Mouse (Mus musculus) embryonic fibroblast, embryonic 13.5 days (primary cell): ENCODE measurements around the gene Frmd6. TPM values are rescaled to one million over a fixed set of nuclear protein-coding genes. Genes with fewer than 3 reads are reported as not detected.
A peak's percentile ranks its signal among the peaks of the same experiment; 100 is the strongest.

Experiments used
- H3K27ac ChIP-seq: 2 replicates; pipeline ENCODE4 v1.5.1; 2012; ENCODE audit warnings: low read length, control low read depth, inconsistent platforms; ENCODE audit not compliant: insufficient read depth
- H3K4me1 ChIP-seq: 2 replicates; pipeline ENCODE4 v1.6.1; 2011; ENCODE audit warnings: low read length; ENCODE audit not compliant: control insufficient read depth, insufficient read depth
- H3K4me3 ChIP-seq: 2 replicates; pipeline ENCODE4 v1.5.1; 2011; ENCODE audit warnings: mild to moderate bottlenecking, control low read depth, low read length; ENCODE audit not compliant: insufficient read depth
- CTCF ChIP-seq: IDR thresholded peaks from 2 replicates; pipeline ENCODE4 v1.5.1; 2011; ENCODE audit warnings: mild to moderate bottlenecking, control low read depth, low read length, moderate library complexity, borderline replicate concordance; ENCODE audit not compliant: insufficient read depth
- POLR2A ChIP-seq: IDR thresholded peaks from 2 replicates; pipeline ENCODE4 v1.6.1; 2011; ENCODE audit warnings: low read depth, mild to moderate bottlenecking, control low read depth, low read length, moderate library complexity
- polyA plus RNA-seq: library from polyadenylated mRNA; stranded (reverse); fragments of >200 nt; gene quantifications from 2 replicates; pipeline ENCODE4 v1.2.4, GENCODE M21; 2011; ENCODE audit warnings: low read depth; ENCODE audit not compliant: missing spikeins, insufficient read length

The Frmd6 gene
- 113 and 137 TPM in 2 replicates for polyA plus RNA-seq

DNA sequence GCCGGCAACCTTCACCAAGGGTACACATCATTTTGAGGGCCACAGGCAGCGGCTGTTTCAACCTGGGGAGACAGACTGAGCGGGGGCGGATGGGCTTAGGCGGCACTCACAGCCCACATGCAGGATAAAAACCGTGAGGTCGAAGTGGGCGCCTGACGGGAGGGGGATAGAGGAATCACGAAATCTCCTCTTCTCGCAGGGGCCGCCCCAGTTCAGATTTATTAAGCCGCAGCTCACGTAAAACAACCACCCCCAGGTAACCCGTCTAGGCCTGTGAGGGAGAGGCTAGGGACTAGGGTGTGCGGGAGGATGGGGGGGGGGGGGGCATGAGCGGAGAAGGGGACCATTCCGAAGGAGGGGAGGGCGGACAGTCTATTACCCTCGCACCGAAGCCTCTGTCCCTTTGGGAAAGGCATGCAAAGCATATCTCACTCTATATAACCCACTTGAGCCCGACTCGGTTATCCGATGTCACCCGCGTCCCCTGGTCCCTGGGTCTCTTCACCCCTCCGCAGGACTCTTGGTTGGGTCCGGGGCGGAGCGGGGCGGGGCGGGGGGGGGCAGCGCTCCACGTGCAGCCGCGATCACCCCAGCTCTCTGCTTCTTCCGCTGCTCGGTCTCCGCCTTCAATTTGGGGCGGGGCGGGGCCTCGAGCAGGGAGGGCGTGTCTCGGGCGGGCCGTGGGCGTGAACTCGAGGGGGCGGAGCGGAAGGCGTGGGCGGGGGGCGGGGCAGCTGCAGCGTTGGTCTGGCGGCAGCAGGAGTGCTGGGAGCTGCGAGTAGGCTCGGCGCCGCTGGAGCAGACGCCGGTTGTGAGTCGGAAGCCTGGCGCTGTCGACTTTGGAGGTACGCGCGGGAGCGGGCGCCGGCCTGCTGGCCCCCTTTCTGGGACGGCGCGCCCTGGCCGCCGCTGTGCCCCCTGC lies at the start of gene Frmd6:
TSS of gene Frmd6 (plus strand) at position 786 of the 922 bp plus-strand sequence.
- H3K4me1 ChIP-seq = peaks cover 5% of the 10 kb centered on the region
- H3K27ac ChIP-seq = peak within 1 kb of the TSS; percentile 90
- peak within 1 kb of the TSS; percentile 93 for H3K4me3 ChIP-seq
- TF ChIP-seq CTCF (no peak), POLR2A (peak; percentile 97)

DNA sequence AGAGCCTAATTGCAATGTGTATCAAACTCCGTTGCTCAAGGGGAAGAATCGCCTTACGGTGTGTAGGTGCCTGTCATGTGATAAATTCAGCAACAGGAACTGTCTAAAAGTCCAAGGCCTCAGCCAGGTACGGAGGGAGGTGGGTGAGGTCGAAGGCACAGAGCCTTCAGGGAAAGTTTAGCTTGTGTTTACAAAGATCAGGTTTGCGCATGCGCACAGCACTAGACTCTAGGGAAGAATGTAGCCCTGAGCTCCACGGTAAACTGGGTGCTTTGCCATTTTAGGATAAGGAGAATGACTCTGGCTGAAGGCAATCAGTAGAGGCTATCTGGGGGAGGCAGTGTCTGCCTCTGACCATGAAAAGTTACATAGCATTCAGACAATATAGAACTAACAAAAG lies 49.7 kb upstream of the Frmd6 start:
- Histone ChIP-seq H3K27ac (no peak overlapping the region), H3K4me3 (no peak overlapping the region), H3K4me1 (peaks cover 3% of the 10 kb centered on the region)
- TF ChIP-seq CTCF (no peak), POLR2A (no peak)

DNA sequence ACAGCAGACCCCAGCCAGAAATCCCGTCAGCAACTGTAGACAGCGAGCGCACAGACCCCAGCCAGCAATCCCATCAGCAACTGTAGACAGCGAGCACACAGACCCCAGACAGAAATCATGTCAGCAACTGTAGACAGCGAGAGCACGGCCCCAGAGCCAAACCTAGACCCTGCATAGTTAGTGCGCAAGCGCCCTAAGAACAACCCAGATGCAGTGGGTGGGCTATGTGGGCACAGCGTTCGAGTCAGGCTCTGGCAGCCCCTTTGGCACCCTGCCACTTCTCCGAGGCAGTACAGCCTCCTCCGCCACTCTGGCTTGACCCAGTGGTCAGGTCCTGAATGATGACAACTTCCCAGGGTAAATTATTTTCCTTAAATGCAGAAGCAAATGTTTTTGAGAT lies 48.6 kb upstream of the Frmd6 start:
- TF ChIP-seq CTCF (no peak), POLR2A (no peak)
- Histone ChIP-seq H3K4me1 (peaks cover 3% of the 10 kb centered on the region), H3K4me3 (no peak overlapping the region), H3K27ac (no peak overlapping the region)

GRCm38 (mm10) chr12:70777466-70777865 lies 47.8 kb upstream of the Frmd6 start:
- H3K27ac ChIP-seq = no peak overlapping the region
- TF ChIP-seq CTCF = no peak
- TF ChIP-seq POLR2A = no peak
- no peak overlapping the region for H3K4me3 ChIP-seq
- peaks cover 3% of the 10 kb centered on the region for H3K4me1 ChIP-seq

DNA sequence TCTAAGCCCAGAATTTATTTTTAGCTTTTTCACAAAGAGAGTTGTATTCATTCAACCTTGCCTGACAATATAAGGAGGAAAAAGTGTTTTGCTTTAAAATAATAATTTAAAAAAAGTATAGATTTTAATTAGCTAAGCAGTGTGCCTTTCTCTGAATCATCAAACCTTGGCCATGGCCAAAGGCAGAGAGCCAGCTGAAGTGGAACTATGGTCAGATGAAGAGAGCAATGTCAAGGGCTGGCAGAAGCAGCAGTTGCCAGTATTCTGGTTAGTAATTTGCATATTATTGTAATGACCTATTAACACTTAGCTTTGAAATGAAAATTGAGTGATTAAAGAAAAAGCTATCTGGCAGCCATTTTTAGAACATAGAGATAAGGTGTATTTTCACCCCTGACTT lies 47.4 kb upstream of the Frmd6 start:
- Histone ChIP-seq H3K4me1 (peaks cover 3% of the 10 kb centered on the region), H3K4me3 (no peak overlapping the region), H3K27ac (no peak overlapping the region)
- TF ChIP-seq CTCF (no peak), POLR2A (no peak)

- H3K4me1 ChIP-seq = peaks cover 3% of the 10 kb centered on the region
- no peak overlapping the region for H3K4me3 ChIP-seq
- TF ChIP-seq CTCF (no peak), POLR2A (no peak)
- H3K27ac ChIP-seq = no peak overlapping the region
These were observed 47.0 kb upstream of the Frmd6 start for GRCm38 (mm10) chr12:70778271-70778670.

GRCm38 (mm10) chr12:70778724-70779123 lies 46.6 kb upstream of the Frmd6 start:
- no peak overlapping the region for H3K27ac ChIP-seq
- TF ChIP-seq CTCF = no peak
- no peak overlapping the region for H3K4me3 ChIP-seq
- H3K4me1 ChIP-seq = peaks cover 5% of the 10 kb centered on the region

GRCm38 (mm10) chr12:70783049-70783448 lies 42.3 kb upstream of the Frmd6 start:
- no peak overlapping the region for H3K4me3 ChIP-seq
- H3K27ac ChIP-seq = no peak overlapping the region
- TF ChIP-seq POLR2A (no peak), CTCF (no peak)
- peaks cover 13% of the 10 kb centered on the region for H3K4me1 ChIP-seq

- H3K4me3 ChIP-seq = no peak overlapping the region
- no peak overlapping the region for H3K27ac ChIP-seq
- H3K4me1 ChIP-seq = peaks cover 13% of the 10 kb centered on the region
- TF ChIP-seq POLR2A (no peak), CTCF (no peak)
These were observed 41.7 kb upstream of the Frmd6 start for GRCm38 (mm10) chr12:70783475-70784239.

- no peak overlapping the region for H3K27ac ChIP-seq
These were observed 41.0 kb upstream of the Frmd6 start for GRCm38 (mm10) chr12:70784240-70784705.

DNA sequence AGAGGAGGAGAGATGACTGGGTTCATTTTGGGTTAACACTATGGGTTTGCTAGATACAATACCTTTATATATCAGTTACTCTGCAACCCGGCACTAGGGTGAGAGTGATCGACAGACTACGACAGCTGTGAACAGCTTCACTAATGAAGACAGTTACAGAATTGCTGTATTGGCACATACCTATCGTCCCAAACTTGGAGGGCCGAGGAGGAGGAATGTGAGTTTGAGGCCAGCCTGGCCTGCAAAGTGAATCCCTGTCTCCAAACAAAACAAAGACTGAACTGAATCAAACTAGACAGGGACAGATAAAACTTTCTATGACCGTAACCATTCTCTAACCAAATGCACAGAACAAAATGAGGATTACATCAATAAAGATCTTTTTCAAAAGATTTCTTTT lies 36.0 kb upstream of the Frmd6 start:
- H3K4me1 ChIP-seq = 0 out of 2 replicates have a peak, but pooled peaks cover 1% of the 10 kb centered on the region
- H3K4me3 ChIP-seq = no peak overlapping the region
- no peak for TF ChIP-seq CTCF
- no peak overlapping the region for H3K27ac ChIP-seq

More at GRCm38 (mm10) chr12:70784240-70784705, 41.0 kb upstream of the Frmd6 start:
- Histone ChIP-seq H3K4me1 (peaks cover 10% of the 10 kb centered on the region), H3K4me3 (no peak overlapping the region)
- TF ChIP-seq CTCF (no peak), POLR2A (no peak)
